Mouse (Mus musculus) cerebellum, postnatal 14 days (tissue): ENCODE measurements around the gene Epdr1.
"Not testable (repeated sequence)": the region's sequence is repeated elsewhere in the genome, so short reads cannot be mapped to it uniquely, and the experiment has no call there.

ENCODE experiments used
- DNase-seq, 2 experiments: peaks; one replicate each; pipeline ENCODE4 v3.0.0; 2021; ENCODE audit warnings: mixed read lengths in 2 of 2

Epdr1 gene

DNA sequence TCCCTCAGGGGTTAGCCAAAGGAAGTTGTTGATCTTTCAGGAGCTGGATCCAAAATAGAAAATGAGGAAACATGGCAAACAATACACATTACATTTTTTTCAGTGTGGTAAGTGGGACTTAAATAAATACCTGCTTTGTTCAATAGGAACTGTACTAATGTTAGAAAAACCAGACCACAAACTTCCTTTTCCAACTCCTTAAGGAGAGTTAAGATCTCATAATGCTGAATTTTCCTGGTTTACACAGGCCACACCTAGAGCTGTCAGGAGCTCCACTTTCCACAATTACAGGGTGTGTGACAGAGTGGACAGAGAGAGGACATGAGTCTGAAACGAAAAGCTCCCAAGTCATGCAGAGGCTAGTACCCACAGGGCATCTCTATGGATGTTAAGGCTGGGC is 16.0 kb downstream of the Epdr1 start:
- DNase-seq, result no peak

DNA sequence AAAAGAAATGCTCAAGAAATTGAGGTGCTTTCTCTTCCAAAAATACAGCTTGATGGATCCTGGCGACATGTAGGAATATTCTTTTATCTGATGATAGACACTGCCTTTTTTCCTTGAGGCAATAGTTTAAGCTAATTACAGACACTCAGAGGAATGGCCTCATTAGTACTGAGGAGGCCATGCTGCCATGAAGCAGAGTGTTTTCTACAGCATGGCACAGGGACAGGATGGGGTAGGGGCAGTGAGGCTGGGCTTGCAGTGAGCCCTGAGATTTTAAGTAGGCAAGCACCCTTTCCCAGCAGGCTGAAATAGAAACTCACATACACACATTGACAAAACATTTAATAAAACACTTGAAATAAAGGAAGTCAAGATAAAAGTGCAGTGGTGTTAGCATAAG is 17.2 kb downstream of the Epdr1 start:
- no peak for DNase-seq

DNA sequence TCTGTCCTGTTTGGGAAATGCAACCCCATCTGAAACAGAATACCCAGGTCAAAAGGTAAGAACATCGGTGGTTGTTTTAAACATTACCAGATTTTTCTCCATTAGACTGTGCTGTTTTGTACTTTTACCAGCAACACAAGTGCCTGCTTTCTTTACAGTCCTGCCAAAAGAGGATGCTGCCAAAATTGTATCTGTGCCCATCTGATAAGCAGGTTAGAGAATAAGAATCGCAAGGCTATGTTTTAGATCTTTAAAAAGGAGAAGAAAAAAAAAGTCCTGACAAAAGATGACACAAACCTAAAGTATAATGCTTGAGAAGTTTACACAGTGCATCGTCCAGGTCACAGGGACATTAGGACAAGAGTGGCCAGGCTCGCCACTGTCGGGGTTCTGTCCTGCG is 20.5 kb downstream of the Epdr1 start:
- DNase-seq, result no peak

DNA sequence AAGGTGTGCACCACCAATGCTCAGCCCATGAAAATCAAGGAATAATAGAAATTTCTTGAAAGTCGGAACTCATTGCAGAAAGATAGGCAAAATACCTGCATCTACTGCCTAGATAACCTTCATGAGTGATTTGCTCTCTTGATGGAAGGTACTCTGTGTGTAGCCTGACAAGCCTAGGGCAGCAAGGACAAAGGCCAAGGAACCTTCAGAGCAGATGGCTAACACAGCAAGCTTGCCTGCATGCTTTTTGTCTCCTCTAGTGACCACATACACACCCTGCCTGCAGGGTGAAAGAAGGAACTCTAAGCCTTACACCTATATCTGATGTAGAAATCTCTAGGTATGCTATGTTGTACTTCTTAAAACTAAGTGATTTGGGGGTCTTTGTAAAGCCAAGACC is 24.6 kb downstream of the Epdr1 start:
- DNase-seq, result peak in 1 of 2 experiments; percentile 52

DNA sequence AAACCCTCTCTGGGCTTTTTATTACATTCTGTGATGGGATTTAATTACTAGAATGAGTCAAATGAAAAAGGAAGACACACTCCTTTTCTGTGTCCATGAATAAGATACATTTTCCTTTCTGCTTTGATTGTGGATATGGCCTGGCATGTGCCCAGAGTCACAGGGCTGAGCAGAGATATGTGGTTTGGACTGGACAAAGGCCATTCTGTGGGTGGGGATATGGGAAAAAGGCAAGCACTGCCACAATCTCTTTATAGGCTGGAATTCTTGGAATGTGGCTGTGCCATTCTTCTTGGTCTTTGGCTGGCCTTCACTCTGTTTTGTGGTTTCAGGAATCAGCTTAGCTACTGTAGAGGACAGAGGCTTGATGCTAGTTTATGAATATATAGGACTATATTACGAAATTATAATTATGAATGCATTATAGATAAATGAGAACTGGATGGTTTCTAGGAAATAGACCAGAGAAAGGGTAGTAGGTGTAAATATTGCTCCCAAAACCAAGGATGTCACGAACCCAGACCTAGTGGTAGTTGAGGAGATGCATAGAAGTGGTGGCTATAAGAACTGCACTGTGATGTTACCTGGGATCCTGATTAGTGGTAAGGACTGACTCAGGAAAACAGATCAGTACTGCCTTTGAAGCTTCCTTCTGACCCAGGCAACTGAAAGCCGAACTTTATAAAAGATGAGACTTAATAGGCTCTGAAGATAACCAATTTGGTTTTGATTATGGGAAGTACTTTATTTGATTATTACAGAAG is 28.5 kb downstream of the Epdr1 start:
- DNase-seq, result no peak

DNA sequence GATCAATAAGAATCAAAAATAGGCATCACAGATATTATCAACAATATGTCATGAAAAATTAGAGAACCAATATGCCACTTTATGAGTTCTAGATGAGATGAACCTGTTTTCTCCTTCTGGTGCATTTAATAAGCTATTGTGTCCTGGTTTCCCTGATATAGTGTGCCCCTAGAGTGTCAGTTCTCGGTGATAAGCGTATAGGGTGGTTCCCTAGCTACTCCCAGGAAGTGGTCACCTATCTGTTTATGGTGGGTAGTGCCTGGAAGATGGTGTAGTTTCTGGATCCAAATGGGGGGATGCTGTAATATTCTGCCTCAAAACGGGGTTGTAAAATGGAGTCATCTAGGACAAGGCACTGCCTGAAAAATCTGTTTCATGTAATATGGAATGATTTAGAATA is 43.8 kb downstream of the Epdr1 start:
- DNase-seq, result no peak

DNA sequence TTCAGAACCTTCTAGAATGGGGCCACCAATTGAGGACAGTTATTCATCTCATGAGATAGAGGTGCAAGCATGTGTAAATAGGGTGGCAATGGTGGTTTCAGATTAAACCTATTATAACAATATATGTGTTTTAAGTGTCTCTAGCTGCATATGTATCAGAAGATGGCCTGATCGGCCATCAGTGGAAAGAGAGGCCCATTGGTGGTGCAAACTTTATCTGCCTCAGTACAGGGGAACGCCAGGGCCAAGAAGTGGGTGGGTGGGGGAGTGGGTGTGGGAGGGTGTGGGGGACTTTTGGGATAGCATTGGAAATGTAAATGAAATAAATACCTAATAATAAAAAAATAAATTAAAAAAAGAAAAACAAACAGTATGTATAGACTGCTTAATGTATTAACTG is 45.0 kb downstream of the Epdr1 start:
- DNase-seq, result not testable (repeated sequence)

DNA sequence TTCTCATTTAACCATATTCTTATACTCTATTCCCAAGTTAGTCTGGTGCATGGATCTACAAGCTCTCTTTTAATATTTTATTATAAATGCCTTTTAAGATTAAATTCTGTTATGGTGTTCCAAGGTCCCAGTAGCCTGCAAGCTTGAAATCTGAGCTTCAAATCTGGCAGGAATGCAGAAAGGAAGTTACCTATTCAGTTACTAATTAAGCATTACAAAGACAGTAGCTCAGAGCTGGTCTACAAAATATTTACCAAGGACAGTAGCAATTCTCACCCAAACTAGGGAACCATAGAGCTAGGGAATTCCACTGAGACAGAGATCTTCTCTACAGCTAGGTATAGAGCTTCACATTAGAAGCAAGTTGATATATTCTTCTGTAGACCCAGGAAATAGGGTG is 49.6 kb downstream of the Epdr1 start:
- DNase-seq, result not testable (repeated sequence)

DNA sequence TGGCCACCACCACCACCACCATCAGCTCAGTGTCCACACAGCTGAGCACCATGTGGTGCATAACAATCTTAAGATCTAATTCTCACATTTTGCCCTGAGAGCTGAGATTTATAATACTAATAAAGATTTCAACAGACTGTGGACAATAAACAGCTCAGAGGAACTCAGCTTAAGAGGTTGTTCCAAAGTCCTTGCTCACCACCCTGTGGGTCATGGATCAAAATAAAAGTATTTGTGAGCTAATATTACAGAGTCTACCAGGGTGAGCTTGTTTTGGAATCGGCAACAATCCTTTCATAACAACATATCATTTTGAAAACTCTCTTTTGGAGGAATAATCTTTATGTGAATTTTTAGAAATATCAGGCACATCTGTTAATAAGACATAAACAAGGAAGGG is 57.2 kb downstream of the Epdr1 start:
- no peak for DNase-seq

DNA sequence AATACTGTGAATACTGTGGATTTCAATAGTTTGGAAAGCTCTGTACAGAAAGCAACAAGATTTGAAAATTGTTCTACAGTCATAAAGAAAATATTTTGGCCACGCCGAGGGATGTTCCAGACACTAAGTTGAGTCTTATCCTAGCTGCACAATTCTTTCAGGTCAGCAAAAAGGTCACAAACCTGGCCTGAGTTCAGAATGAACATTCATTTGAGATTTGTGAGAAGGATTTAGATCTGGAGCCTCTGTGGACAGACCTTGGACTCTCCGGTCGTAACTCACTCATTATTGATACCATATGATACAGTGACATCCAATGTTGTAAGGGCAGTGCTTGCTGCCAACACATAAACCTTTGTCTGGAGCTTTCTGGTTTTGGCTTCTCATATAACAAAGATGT is 64.3 kb downstream of the Epdr1 start:
- no peak for DNase-seq
